Mouse (Mus musculus) urinary bladder, postnatal 10 days (tissue): ENCODE results near the gene Tgfb2.

ENCODE experiments used
- DNase-seq: peaks from one replicate; pipeline ENCODE4 v3.0.0; 2022; ENCODE audit warnings: low spot score

Gene Tgfb2

DNA sequence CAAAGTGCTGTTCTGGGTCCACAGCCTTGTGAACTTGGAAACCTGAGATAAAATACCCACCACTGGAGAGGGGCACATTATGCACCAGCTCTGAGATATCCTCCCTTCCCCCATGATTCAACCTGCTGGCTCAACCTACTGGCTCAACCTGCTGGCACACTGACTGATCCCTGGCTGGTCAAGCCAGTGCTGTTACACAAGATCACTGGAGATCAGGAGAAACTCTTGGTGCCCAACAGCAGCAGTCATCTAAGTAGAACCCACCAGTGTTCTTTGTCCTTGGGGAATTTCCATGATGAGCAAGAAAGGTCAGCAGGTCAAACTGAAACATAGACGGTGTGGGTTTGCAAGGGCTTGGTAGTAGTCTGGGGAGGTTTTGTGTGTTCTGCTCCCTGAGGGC is 49.6 kb downstream of the Tgfb2 start:
- DNase-seq = no peak

GRCm38 (mm10) chr1:186655096-186655495 is 50.7 kb downstream of the Tgfb2 start:
- DNase-seq = no peak

DNA sequence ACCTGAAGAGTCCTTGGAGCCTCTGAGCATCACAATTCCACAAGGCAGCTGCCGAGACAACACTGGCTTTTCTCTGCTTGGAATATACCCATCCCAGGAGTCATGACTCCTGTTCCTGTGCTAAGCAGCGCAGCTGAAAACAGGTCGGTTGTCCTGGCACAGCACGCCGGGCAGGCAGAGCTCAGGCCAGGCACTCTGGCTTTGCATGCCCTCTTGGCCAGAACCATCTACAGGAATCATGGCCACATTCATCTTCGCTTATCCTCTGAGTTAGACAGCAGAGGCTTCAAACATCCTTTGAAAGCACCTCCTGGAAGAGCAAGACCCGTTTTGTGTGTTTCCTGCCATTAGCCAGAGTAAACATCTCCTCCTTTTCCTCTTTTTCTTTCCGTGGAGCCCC is 53.6 kb downstream of the Tgfb2 start:
- DNase-seq = no peak

DNA sequence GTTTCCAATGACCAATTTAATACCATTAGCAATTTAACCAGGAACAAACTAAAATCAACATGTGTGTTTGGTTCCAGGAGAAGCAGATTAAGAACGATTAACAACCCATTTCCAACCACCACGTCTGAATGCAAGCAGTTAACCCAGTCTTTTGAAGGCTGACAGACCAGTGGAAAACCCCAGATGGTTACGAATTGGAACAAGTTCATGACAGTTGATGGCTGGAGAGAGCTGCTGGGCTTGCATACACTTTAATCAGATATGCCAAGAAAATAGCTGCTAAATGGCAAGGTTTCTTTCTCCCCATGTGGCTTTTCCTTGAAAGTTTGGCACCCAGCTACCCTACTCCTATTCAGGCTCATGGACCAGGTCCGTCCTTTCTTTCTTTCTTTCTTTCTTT is 55.8 kb downstream of the Tgfb2 start:
- no peak for DNase-seq

DNA sequence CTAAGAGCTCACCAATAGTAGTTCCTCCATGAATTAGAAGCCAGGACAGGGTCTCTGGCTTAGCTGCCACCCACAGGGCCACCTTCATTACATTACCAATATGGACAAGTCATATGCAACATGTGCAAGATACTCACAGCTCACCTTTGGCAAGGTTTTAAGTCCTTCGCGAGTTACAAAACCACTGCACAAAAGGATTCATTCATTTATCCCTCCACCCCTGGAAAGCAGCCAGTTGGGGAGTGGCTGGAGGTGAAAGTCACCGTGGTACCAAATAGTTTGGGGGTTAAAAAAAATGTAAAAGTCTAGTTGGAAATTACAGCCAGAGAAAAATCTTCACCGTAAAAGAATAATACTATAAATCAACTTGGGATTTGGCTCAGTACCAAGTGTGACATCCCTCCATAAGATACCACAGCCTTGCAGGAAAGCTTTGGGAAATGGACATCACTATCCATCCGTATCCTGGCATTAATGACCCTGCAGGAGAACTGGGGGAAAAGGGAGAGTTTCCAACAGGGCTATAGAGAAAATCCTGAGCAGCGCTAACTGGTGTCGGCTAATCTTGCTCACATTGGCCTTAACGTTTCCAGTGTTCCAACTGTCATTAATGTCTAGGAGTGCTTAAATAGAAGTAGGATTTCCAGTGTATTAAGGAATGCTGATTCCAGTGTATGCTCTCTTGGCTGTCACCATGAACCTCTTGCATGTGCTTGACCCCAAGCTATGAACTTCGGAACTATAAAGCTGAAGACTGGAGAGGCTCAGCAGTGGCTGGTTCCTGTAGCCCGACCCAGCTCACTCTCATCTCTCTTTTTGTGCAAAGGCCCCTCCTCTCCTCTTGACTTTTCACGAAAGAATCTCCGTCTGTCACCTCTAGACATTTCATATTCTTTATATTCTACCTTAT is 68.2 kb downstream of the Tgfb2 start:
- DNase-seq = no peak

DNA sequence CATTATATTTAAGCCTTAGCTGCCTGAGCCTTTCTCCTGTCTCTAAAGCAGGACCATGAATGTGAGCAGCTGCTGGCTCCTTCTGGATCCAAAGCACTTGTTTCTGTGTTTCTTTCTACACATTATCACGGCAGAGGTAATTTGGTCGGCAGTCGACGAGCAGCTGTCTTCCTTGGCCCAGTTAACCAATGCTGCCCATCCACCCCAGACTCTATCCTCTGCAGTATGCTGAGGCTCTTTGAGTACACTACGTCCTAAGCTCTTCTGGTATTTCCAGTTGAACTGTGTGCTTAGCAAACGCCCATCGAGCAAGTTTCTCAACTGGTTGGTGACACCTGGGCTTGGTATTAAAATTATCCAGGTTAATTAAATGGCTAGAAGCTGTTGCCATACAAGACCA is 70.7 kb downstream of the Tgfb2 start:
- DNase-seq = no peak

GRCm38 (mm10) chr1:186631457-186631856 is 74.3 kb downstream of the Tgfb2 start:
- DNase-seq = no peak

DNA sequence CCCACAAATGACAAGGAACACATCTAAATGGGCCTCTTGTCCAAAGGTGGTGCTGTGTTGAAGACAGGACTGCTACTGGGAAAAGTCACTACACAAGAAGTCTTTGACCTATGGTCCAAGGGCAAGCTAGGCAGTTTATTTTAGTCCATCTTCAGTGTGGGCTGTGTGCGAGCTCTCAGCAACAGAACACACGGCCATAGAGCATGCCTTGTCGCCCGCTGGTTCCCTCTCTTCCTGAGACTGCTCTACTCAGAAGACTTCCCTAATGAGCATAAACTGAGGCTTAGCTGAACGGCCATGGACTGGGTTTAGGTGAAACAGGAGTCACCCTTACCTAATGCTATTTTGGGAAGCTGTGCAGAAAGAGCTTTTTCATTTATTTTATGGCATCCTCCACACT is 74.8 kb downstream of the Tgfb2 start:
- no peak for DNase-seq

DNA sequence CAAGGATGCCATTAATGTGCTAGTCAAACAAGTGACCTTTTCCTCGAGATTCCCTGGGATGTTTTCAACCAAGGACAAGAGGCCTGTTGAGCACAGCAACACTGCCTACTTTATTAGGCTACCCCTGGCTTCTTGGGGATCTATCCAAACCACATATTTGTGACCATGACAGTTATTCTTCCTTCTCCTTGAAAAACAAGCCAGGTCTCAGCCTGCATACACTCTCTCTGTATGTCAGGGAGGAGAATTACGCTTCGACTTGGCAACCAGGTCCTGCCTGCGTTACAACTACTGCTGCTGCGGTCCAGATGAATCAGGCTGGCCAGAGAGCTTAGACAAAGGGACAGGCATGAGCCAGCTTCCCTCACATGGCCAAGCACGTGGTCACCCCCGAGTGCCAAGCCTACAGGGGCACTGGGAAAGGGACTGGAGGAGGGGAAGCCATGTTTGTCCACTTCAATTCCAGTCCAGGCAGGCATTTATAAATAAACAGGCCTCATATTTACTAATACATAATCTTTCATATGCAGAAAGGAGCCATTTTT is 78.3 kb downstream of the Tgfb2 start:
- no peak for DNase-seq

DNA sequence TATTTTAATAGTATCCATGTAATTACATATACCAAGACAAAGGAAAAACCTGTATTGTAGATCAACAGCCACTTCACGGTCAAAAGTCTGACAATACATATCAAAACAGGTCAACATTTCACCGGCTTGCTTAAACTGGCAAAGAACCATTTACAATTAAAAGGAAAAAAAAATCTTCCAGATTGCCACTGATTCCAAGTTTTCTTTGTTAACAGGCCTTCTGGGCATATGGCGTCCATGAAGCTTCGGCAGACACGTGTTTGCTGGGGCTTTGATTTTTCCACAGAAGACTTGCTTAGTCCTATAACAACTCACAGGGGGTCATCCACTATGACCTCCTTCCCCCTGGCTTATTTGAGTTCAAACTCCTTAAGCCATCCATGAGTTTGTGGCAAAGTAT is 81.3 kb downstream of the Tgfb2 start:
- DNase-seq = no peak

DNA sequence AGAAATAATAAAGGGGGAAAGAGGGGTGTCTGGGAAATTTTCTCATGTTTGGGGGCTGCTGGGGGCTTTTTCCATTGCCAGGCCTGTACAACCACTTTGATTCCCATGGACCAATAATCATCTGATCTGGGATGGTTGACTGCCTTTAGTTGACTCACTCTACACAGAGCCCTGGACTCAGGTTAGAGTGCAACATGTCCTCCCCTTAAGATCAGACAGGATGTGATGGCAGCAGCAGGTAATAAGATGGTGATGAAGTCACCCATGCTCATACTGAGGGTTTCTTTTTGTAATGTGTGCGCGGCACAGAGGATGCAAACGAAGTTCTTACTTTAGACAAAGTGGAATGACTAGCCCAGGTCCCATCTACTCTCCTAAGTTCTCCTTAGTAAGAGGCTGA is 84.0 kb downstream of the Tgfb2 start:
- no peak for DNase-seq

GRCm38 (mm10) chr1:186618285-186618684 is 87.5 kb downstream of the Tgfb2 start:
- DNase-seq = no peak

GRCm38 (mm10) chr1:186611371-186611770 is 94.4 kb downstream of the Tgfb2 start:
- no peak for DNase-seq

DNA sequence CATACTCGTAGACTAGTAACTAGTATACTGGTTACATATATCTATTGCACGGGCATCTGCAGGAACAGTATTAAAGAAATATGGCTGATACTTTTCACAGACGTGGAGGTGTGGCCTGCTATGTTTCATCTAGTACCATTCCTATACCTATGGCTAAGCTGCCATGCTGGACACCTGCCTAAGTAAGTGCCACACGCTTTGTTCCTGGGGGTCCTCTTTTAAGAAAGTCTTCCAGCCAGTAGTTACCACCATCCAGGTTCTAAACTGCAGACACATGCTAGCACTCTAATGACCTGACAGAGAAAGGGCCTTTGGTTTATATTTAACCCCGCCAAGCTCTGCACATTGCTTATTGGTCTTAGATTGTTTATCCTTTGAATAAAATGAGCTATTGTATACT is 95.3 kb downstream of the Tgfb2 start:
- no peak for DNase-seq

- DNase-seq = no peak
Measured at GRCm38 (mm10) chr1:186609793-186610233, 96.0 kb downstream of the Tgfb2 start.

DNA sequence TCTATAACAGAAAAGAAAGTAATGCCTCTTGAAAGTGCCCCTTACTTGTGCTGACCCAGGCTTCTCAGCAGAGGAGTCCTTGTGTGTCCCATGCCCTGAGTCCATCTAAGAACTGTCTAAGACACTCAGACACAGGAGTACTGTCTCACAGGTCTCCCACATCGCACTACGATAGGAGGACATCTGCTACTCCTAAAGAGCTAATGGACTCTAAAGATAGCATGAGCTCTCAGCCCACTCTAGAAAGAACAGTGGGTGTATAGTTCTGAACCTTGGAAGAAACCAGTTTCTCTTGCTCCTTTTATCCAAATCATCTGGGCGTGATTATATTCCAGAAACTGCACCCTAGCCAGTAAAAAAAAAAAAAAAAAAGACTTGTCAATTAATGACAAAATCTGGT is 97.7 kb downstream of the Tgfb2 start:
- DNase-seq = no peak

DNA sequence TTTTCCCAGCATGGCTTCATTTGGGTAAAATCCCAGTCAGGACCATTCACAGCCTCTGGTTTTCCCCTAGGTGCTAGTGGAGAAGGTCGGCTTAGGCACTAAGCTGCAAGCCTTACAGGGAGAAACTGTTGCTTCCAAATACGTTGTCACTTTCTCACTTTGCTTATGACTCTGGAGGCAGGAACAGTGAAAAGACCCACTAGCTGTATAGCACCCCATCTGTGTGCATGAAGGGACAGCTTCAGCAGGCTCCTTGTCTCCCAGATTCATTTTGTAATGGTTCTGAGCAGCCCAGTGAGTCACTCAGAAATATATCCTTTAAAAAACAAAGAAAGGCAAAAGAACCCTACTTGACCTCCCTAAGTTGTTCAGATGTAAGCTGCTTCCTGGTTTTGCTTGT is 100.2 kb downstream of the Tgfb2 start:
- DNase-seq = no peak

DNA sequence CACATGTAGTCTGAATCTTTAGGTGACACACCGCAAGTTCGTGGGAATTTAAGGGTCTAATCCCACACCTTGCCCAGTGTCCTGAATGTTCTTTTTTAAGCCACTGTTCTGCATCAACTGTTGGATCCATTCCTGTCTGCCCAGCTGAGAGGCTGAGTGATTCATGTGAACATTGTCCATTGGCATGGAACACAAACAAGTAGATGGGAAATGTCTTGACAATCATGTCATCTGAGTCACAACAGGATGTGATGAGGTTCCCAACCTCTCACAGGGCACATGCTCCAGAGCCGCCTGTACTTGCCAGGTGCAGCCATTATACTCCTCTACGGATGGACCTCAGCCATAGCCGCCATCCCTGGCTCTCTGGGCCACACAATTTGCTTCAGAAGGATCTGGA is 101.7 kb downstream of the Tgfb2 start:
- no peak for DNase-seq

GRCm38 (mm10) chr1:186588226-186588625 is 117.6 kb downstream of the Tgfb2 start:
- DNase-seq = no peak

- no peak for DNase-seq
Measured at GRCm38 (mm10) chr1:186587065-186587804, 118.6 kb downstream of the Tgfb2 start.

DNA sequence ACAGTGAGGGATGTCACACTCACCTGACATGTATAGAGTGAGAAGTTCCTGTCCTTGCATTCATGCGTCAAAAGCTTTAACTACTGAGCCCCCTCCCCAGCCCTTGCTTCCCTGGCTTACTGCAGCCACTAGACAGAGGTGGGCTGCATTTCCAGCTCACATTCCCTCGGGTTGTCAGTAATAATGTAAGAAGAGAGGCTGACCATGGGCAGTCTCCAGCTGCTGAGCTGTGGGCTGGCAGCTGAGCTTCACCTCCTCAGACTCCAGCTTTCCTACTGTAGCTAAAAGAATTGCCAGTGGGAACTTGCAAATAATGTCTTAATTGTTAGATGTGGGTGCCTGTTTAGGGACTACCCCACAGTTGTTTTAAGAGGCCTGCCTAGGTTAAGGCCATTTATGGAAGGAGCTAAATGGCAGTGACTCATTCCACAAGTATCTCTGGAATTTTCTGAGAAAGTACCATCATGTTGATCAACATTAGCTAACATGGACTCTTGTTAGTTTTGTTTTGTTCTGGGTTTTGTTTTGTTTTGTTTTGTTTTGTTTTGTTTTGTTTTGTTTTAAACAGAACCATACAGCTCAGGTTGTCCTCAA is 120.1 kb downstream of the Tgfb2 start:
- no peak for DNase-seq

GRCm38 (mm10) chr1:186583933-186584332 is 121.9 kb downstream of the Tgfb2 start:
- DNase-seq = no peak

DNA sequence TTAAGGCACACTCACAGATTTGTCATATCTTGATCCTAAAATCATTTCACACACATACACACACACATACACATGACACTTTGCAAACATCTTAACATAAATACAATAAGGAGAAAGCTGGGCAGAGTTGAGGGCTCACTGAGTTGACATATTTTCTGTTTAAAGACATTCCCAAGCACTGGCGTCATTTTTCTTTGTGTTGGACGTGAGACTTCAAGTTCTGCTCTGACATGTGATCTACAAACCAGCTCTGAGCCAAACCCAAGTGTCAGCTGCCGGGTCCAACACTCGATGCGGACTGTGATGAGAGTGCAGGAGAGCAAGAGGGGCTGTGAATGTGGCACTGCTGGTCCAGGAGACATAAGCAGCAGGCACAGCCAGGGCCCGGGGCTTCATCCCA is 123.7 kb downstream of the Tgfb2 start:
- no peak for DNase-seq
